Mouse (Mus musculus) liver, postnatal 0 days (tissue): Measurements from ENCODE around the gene Arl16.

Experiments
- CTCF ChIP-seq: sonication (generic); IDR thresholded peaks from 2 replicates; pipeline ENCODE4 v1.5.1; 2016; ENCODE audit warnings: antibody characterized with exemption, low read depth
- EP300 ChIP-seq: IDR thresholded peaks from 2 replicates; pipeline ENCODE4 v1.6.1; 2016; ENCODE audit warnings: antibody characterized with exemption, low read depth, mild to moderate bottlenecking

DNA sequence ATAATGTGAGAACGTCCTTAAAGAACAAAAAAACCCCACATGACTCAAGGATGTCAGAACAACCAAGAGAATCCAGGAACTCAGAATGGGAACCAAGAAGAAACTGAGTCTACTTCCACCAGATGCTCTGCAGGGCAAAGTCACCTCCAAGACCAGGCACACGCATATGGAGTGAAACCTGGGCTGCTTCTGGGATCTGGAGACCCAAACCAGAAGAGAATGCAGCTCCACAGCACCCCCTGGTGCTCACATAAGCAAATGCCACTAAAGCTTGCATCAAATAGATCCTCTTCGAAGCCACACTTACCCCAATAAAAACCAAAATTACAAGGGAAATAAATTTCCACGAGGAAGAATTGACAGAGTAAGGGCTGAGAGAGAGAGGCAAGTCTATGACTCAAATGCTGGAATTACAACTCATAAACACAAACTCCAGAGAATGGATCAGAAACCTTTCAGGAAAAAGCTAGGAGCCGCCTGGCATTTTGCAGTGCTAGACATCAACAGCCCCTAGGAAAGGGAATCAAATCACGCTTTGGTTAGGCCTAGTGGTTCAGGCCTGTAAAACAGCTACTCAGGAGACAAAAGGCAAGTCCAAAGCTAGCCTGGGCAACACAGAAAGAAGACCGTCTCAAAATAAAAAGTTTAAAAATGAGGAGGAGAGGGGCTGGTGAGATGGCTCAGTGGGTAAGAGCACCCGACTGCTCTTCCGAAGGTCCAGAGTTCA, 43.7 kb downstream of the Arl16 start:
- TF ChIP-seq CTCF (peak; percentile 80), EP300 (no peak)
